Mouse (Mus musculus) heart, adult 10 weeks (tissue): ENCODE data around the gene Olfr920. TPM values are rescaled to one million over a fixed set of nuclear protein-coding genes. Genes with fewer than 3 reads are reported as not detected.

ENCODE experiments used
- polyA plus RNA-seq: library from polyadenylated mRNA; stranded (reverse); fragments of 350-450 nt; fragmentation: Illumina TruSeq; extraction: RNeasy Lipid Tissue Mini Kit (QIAGEN cat#74804); gene quantifications from one replicate; pipeline ENCODE4 v1.2.3, GENCODE M21; 2014; ENCODE audit warnings: low read depth, low replicate concordance

The Olfr920 gene
- 0.24 TPM for polyA plus RNA-seq

GRCm38 (mm10) chr9:38751999-38752398 lies at the start of gene Olfr920:
TSS of gene Olfr920 (plus strand) at chr9:38752299.

GRCm38 (mm10) chr9:38718102-38718501 lies 34.0 kb upstream of the Olfr920 start, which contains the start of gene Vwa5a:
TSS of gene Vwa5a (plus strand) at chr9:38718268.

GRCm38 (mm10) chr9:38772768-38773167 lies 20.7 kb downstream of the Olfr920 start, which contains the start of gene Olfr921:
TSS of gene Olfr921 (plus strand) at chr9:38773068.

Other genes with a start within 250 kb of the Olfr920 start
- not detected for gene Olfr911-ps1, start 230.7 kb upstream of the Olfr920 start, polyA plus RNA-seq
- not detected for gene Olfr910, start 214.4 kb upstream of the Olfr920 start, polyA plus RNA-seq
- gene Olfr912, start 172.1 kb upstream of the Olfr920 start, polyA plus RNA-seq, result not detected
- not detected for gene Olfr913, start 159.5 kb upstream of the Olfr920 start, polyA plus RNA-seq
- not detected for gene Olfr914, start 147.2 kb upstream of the Olfr920 start, polyA plus RNA-seq
- gene Olfr916, start 92.4 kb upstream of the Olfr920 start, polyA plus RNA-seq, result not detected
- not detected for gene Olfr917, start 86.5 kb upstream of the Olfr920 start, polyA plus RNA-seq
- gene Olfr918, start 77.7 kb upstream of the Olfr920 start, polyA plus RNA-seq, result not detected
- not detected for gene Olfr919, start 48.6 kb upstream of the Olfr920 start, polyA plus RNA-seq
- gene Vwa5a, start 34.0 kb upstream of the Olfr920 start, polyA plus RNA-seq, result 27.9 TPM
- not detected for gene Olfr921, start 20.8 kb downstream of the Olfr920 start, polyA plus RNA-seq
- gene Olfr922, start 62.3 kb downstream of the Olfr920 start, polyA plus RNA-seq, result not detected
- not detected for gene Olfr923, start 74.2 kb downstream of the Olfr920 start, polyA plus RNA-seq
- not detected for gene Olfr924, start 92.2 kb downstream of the Olfr920 start, polyA plus RNA-seq
- not detected for gene Olfr26, start 102.8 kb downstream of the Olfr920 start, polyA plus RNA-seq
- not detected for gene Olfr926, start 124.8 kb downstream of the Olfr920 start, polyA plus RNA-seq
- not detected for gene Olfr930, start 177.5 kb downstream of the Olfr920 start, polyA plus RNA-seq
- gene Olfr933, start 220.0 kb downstream of the Olfr920 start, polyA plus RNA-seq, result not detected
- not detected for gene Olfr934, start 236.0 kb downstream of the Olfr920 start, polyA plus RNA-seq
- gene Olfr935, start 247.4 kb downstream of the Olfr920 start, polyA plus RNA-seq, result not detected